Mouse (Mus musculus): ENCODE results near the gene Aasdh. TPM values are rescaled to one million over a fixed set of nuclear protein-coding genes. Genes with fewer than 3 reads are reported as not detected.

The Aasdh gene
- polyA plus RNA-seq, 1 experiment, result 0.31 TPM

DNA sequence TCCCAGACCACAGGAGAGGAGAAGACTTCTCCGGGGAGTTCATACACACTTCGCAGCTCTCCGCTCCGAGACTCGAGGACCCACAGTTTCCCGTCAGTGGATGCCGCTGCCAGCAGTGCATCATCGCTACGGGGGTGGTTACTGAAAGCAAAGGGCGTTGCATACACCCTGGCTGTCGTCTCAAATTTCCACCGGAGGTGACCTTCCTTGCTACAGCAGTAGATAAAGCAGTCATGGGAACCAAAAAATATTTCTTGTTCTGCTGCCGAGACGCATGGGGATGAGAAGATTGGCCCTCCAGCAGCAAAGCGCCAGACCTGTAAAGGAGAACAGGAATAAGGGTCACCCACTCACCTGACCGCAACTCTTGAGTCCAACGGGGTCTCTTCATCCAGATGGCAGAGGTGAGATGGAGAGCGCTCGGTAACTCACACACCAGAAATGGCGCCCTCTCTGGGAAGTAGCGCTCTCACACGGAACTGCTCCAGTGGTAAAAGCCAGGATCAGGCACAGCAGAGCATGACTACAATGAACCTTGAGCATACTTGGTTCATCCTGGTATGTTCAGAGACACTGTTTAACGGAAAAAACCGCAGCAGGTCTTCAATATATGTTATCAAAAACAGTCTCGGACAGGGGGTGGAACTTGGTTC is 29.1 kb downstream of the Aasdh start:
- Histone ChIP-seq H3K4me1 (no peaks in the 10 kb centered on the region), H3K4me3 (replicated peaks) (no peak overlapping the region), H3K27me3 (replicated peaks) (no peaks in the 10 kb centered on the region), H3K9me3 (no peaks in the 10 kb centered on the region), H3K36me3 (replicated peaks; ENCODE audit: low read length) (peaks cover 94% of the 10 kb centered on the region)
- TF ChIP-seq FLI1 (IDR thresholded peaks at IDR 0.05; ENCODE audit: low read length) (no peak), GATA1 (IDR thresholded peaks at IDR 0.05; ENCODE audit: borderline replicate concordance, low read length) (no peak)

DNA sequence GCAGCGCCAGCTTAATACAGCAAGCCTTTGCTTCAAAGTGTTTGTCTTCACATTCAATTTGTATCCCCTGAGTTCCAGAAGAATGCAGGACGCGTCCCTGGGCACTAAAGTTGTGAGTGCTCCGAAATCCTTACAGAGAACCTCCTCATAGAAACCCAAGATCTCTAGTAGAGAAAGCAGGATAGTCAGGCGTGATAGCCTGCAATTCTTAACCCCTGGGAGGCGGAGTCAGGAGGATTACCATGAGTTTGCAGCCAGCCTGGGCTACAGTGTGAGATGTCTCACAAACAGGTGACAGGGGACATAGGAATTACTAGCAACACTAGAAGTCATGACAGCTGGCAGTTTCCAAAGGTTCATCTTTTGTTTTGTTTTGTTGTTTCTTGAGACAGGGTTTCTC is 35.8 kb downstream of the Aasdh start:
- no peaks in the 10 kb centered on the region for H3K27me3 ChIP-seq (replicated peaks)
- H3K36me3 ChIP-seq (replicated peaks; ENCODE audit: low read length), result peaks cover 100% of the 10 kb centered on the region
- H3K4me3 ChIP-seq (replicated peaks), result no peak overlapping the region
- H3K9me3 ChIP-seq, result no peaks in the 10 kb centered on the region
- TF ChIP-seq FLI1 (IDR thresholded peaks at IDR 0.05; ENCODE audit: low read length) (no peak), GATA1 (IDR thresholded peaks at IDR 0.05; ENCODE audit: borderline replicate concordance, low read length) (no peak)
- H3K4me1 ChIP-seq, result no peaks in the 10 kb centered on the region

DNA sequence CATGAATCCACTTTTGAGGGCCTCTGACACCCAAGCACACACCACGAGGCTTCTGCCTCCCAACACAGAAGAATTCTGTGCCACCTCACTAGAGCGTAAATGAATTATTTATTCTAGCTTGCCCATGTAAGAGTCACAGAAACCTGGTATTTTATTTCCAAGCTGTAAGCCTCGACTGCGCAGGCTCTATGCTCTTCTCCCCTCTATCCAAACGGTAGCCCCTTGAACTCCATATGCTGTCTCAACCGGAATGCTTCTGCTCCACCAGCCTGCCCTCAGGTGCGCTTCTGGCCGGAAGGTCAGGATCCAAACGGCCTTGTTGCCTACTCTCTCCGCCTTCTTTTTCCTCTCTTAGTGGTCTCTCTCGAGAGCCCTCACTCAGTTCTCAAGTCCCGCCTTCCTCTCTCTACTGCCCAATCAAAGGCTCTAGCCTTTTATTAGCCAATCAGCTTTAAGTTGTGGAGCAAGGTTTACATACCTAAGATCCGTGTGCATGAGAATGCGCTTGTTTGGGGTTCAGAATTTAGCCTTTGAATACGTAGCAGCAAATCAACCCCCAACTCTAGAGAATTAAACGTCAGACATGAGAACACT is 36.5 kb downstream of the Aasdh start:
- no peak overlapping the region for H3K4me3 ChIP-seq (replicated peaks)
- H3K4me1 ChIP-seq, result no peaks in the 10 kb centered on the region
- no peaks in the 10 kb centered on the region for H3K27me3 ChIP-seq (replicated peaks)
- peaks cover 97% of the 10 kb centered on the region for H3K36me3 ChIP-seq (replicated peaks; ENCODE audit: low read length)
- no peak for TF ChIP-seq GATA1 (IDR thresholded peaks at IDR 0.05; ENCODE audit: borderline replicate concordance, low read length)
- no peak for TF ChIP-seq FLI1 (IDR thresholded peaks at IDR 0.05; ENCODE audit: low read length)
- H3K9me3 ChIP-seq, result no peaks in the 10 kb centered on the region

DNA sequence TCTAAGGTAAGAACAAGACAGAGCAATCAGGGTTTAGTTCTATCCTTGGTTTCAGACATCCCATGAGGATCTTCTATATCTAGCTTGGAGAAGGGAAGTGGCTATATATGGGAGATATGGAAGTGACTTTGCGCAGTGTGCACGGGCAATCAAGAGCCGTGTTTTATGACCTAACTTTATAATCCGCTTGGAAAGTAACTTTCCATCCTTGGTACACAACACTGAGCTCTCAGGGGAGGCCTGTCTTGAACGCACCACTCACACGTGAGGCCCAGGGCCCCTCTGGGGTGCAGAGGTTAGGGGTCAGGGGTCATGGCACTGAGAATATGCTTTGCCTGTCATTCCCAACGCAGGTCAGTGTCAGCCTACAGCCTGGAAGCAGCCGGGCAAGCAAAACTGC is 38.5 kb downstream of the Aasdh start:
- H3K27me3 ChIP-seq (replicated peaks), result no peaks in the 10 kb centered on the region

DNA sequence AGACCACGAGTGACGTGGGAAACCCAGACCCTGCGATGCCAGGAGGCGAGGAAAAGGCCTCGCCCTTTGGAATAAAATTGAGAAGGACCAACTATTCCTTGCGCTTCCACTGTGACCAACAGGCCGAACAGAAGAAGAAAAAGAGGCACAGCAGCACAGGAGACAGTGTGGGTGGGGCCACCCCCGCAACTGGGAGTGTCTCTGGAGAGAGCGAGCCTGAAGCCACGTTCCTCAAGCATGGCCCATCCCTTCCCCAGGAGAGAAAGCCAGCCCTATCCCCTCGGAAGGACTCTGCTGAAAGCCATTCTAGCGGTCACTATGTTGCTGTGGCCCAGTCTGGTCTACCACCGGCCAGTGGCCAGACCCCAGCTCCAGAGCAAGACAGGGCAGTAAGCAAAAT is 46.9 kb downstream of the Aasdh start:
- peaks cover 83% of the 10 kb centered on the region for H3K36me3 ChIP-seq (replicated peaks; ENCODE audit: low read length)
- H3K9me3 ChIP-seq, result peaks cover 20% of the 10 kb centered on the region
- H3K4me1 ChIP-seq, result peaks cover 7% of the 10 kb centered on the region
- TF ChIP-seq GATA1 (IDR thresholded peaks at IDR 0.05; ENCODE audit: borderline replicate concordance, low read length), result no peak
- TF ChIP-seq FLI1 (IDR thresholded peaks at IDR 0.05; ENCODE audit: low read length), result no peak
- H3K27me3 ChIP-seq (replicated peaks), result peaks cover 2% of the 10 kb centered on the region
- no peak overlapping the region for H3K4me3 ChIP-seq (replicated peaks)

More for the DNA sequence above, 38.5 kb downstream of the Aasdh start:
- no peaks in the 10 kb centered on the region for H3K9me3 ChIP-seq
- no peaks in the 10 kb centered on the region for H3K4me1 ChIP-seq
- H3K36me3 ChIP-seq (replicated peaks; ENCODE audit: low read length), result peaks cover 91% of the 10 kb centered on the region
- TF ChIP-seq GATA1 (IDR thresholded peaks at IDR 0.05; ENCODE audit: borderline replicate concordance, low read length), result no peak
- no peak for TF ChIP-seq FLI1 (IDR thresholded peaks at IDR 0.05; ENCODE audit: low read length)
- no peak overlapping the region for H3K4me3 ChIP-seq (replicated peaks)

DNA sequence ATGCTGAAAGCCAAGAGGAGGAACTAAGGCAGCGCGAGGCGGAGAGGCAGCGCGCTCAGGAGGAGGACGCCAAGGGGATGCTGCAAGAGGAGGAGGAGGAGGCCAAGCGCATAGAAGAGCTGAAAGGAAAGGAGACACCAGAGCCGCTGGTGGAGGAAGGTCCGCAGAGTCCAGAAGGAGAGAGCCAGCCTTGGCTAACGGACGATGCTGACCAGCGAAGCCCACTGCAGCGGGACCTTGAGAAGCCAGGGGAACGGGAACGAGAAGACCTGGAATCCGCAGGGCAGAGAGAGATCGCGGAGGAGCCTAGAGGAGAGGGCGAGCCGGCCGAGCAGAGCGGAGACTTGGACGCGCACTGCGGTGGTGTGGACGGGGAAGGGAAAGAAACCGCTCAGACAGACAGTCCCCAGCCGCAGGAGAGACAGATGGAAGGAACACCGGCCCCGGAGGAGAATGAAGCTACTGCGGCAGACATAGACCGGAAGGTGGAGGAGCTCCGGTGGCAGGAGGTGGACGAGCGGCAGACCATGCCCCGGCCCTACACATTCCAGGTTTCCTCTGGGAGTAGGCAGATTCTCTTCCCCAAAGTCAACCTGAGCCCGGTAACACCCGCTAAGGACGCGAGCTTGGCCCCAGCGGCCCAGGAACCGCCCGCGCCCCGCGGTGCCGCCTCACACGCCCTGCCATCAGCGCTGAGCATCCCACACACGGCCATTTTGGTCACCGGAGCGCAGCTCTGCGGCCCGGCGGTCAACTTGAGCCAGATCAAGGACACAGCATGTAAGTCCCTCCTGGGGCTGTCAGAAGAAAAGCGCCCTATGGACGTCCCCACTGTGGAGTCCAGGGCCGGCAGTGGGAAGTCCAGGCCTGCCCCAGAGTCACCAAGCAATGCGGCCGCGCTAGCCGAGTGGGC is 48.0 kb downstream of the Aasdh start:
- H3K27me3 ChIP-seq (replicated peaks), result peaks cover 2% of the 10 kb centered on the region
- peaks cover 81% of the 10 kb centered on the region for H3K36me3 ChIP-seq (replicated peaks; ENCODE audit: low read length)
- TF ChIP-seq FLI1 (IDR thresholded peaks at IDR 0.05; ENCODE audit: low read length), result no peak
- TF ChIP-seq GATA1 (IDR thresholded peaks at IDR 0.05; ENCODE audit: borderline replicate concordance, low read length), result no peak
- peak overlapping the region; percentile 10 for H3K4me3 ChIP-seq (replicated peaks)
- peaks cover 7% of the 10 kb centered on the region for H3K4me1 ChIP-seq
- H3K9me3 ChIP-seq, result peaks cover 20% of the 10 kb centered on the region

DNA sequence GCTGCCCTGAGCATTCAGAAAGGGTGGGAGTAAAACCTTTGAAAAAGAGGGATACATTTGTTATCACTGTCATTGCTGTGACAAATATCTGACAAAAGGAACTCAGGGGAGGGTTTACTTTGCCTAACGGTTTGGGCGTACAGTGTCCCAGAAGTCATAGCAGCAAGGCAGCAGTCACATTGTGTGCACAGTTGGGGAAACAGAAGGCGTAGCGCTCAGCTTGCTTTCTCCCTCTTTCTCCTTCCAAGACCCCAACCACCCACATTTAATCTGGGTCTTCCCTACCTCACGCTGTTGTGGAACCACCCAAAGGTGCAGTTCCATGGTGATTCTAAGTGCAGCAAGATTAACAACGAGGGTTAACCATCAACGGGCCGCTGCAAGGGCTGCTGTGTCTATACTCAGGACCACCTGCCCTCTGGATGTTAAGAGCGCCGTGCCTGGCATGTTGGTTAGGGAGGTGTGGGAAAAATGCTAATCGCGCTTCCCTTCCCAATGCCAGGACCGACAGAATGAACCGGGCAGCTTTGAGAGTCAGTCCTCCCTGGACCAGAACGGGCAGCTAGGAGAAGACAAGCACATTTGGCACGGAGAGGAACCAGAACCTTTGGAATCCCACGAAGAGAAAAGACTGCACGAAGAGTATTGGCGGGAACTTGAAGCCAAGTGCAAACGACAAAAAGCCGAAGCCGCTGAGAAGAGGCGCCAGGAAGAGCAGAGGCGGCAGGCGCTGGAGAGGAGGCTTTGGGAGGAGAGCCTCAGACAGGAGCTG is 49.3 kb downstream of the Aasdh start:
- TF ChIP-seq FLI1 (IDR thresholded peaks at IDR 0.05; ENCODE audit: low read length), result no peak
- Histone ChIP-seq H3K36me3 (replicated peaks; ENCODE audit: low read length) (peaks cover 86% of the 10 kb centered on the region), H3K27me3 (replicated peaks) (peaks cover 2% of the 10 kb centered on the region)

DNA sequence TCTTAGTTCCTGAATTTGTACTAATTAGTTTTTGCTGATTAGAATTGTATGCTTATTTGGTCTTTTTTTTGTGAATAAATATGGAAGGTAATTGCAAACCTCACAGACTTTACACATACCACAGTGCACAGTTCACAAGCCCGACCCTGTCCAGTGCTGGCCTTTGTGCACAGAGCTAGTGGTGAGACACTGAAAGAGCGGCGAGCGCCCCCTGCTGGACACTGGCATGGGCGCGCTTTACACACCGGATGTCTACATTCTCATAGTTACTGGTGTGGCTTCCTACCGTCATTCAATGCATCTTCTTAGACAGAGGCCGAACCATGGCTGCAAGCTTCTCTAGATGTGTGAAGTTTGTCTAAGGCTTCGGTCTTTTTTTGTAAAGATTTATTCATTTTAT is 51.8 kb downstream of the Aasdh start:
- Histone ChIP-seq H3K9me3 (peaks cover 20% of the 10 kb centered on the region), H3K4me3 (replicated peaks) (no peak overlapping the region), H3K27me3 (replicated peaks) (peaks cover 2% of the 10 kb centered on the region), H3K36me3 (replicated peaks; ENCODE audit: low read length) (peaks cover 84% of the 10 kb centered on the region), H3K4me1 (peaks cover 28% of the 10 kb centered on the region)
- TF ChIP-seq GATA1 (IDR thresholded peaks at IDR 0.05; ENCODE audit: borderline replicate concordance, low read length) (no peak), FLI1 (IDR thresholded peaks at IDR 0.05; ENCODE audit: low read length) (no peak)

More for the DNA sequence above, 49.3 kb downstream of the Aasdh start:
- peaks cover 20% of the 10 kb centered on the region for H3K9me3 ChIP-seq
- H3K4me1 ChIP-seq, result peaks cover 9% of the 10 kb centered on the region
- no peak overlapping the region for H3K4me3 ChIP-seq (replicated peaks)

DNA sequence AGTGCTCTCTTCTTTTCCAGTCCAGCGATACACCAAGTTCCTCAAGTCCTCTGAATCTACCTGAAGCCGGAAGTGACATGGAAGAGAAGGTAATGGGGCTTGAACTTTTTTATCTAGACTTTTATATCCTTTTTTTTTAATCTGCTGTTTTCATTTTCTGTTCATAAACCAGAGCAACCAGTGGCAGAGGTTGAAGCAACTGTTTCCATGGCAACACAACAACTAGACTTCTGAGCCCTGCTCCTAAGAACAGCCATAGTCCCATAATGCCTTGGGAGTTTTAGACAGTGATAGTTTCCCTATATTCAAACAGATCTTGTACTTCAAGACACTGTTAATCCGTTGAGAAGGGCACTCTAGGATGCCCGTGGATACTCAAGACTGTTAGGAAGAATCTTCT is 54.0 kb downstream of the Aasdh start:
- no peaks in the 10 kb centered on the region for H3K27me3 ChIP-seq (replicated peaks)
- H3K36me3 ChIP-seq (replicated peaks; ENCODE audit: low read length), result peaks cover 81% of the 10 kb centered on the region
- peaks cover 50% of the 10 kb centered on the region for H3K4me1 ChIP-seq
- peaks cover 5% of the 10 kb centered on the region for H3K9me3 ChIP-seq
- no peak overlapping the region for H3K4me3 ChIP-seq (replicated peaks)
- TF ChIP-seq GATA1 (IDR thresholded peaks at IDR 0.05; ENCODE audit: borderline replicate concordance, low read length) (no peak), FLI1 (IDR thresholded peaks at IDR 0.05; ENCODE audit: low read length) (no peak)

Measured in megakaryocyte, embryonic 14.5 days (primary cell).